Mouse (Mus musculus) ovary, postnatal 10 days (tissue): ENCODE measurements around the gene Efl1.
"Not testable (repeated sequence)": the region's sequence is repeated elsewhere in the genome, so short reads cannot be mapped to it uniquely, and the experiment has no call there.

ENCODE experiments used
- DNase-seq: peaks from one replicate; pipeline ENCODE4 v3.0.0; 2022; ENCODE audit warnings: low spot score

The Efl1 gene

DNA sequence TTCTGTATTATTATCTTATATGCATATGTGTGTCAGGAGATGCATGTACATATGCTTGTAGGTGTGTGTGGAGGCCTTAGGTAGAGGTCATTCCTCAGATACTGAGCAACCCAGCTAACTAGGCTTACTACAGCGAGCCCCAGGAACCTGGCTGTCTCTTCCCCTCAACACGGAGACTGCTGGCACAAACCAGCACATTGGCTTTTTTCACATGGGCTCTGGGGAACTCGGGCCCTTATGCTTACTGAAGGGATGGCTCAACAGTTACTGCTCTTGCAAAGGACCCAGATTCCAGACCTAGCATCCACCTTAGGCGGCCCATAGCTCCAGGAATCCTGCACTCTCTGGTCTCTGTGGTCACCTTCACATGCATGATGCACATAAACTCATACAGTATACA is 110.7 kb downstream of the Efl1 start:
- no peak for DNase-seq

GRCm38 (mm10) chr7:82764951-82765350 is 116.5 kb downstream of the Efl1 start:
- DNase-seq, result no peak

- DNase-seq, result no peak
These were observed 118.2 kb downstream of the Efl1 start for GRCm38 (mm10) chr7:82766623-82767022.

DNA sequence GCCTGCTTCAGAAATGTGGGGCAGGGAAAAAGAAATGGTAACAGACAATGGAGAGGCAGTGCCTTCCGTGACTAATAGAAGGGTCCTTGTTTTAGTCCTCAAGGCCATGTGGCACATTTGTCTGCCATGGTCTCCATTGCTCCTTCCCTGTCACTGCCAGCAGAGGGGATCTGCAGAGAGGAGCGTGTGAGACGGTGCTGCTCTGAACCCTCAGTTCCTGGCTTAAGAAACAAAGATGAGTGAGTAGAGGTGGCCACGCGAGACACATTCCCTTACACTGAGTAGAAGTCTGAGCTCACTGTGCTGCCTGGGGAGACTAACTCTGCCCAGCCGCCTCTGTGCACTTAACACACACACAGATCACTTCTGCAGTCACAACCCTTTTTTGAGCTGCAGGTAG is 121.8 kb downstream of the Efl1 start:
- DNase-seq, result no peak

- not testable (repeated sequence) for DNase-seq
These were observed 122.7 kb downstream of the Efl1 start for GRCm38 (mm10) chr7:82770957-82771660.

GRCm38 (mm10) chr7:82771661-82772021 is 123.2 kb downstream of the Efl1 start:
- not testable (repeated sequence) for DNase-seq

GRCm38 (mm10) chr7:82772481-82772880 is 124.1 kb downstream of the Efl1 start:
- DNase-seq, result no peak

GRCm38 (mm10) chr7:82773150-82773549 is 124.7 kb downstream of the Efl1 start:
- DNase-seq, result no peak

DNA sequence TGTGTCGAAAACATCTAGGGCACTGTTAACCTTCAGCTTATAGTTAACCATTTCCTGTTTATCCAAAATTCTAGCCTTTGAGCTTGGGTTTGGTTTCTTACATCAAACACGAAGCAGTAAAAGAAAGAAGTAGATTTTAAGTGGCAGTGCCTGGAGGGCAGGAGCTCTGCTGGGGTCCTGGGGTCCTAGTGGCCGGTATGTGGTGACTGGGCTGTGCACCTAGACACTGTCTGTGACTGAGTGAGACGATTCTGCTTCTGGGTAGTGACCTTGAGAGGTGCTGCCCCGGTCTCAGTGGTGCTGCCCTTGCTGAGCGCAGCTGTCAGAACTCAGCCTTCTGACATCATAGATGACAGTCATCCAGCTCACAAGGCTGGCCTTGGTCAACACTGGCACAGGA is 125.5 kb downstream of the Efl1 start:
- no peak for DNase-seq

- no peak for DNase-seq
These were observed 126.7 kb downstream of the Efl1 start for GRCm38 (mm10) chr7:82775090-82775489.

DNA sequence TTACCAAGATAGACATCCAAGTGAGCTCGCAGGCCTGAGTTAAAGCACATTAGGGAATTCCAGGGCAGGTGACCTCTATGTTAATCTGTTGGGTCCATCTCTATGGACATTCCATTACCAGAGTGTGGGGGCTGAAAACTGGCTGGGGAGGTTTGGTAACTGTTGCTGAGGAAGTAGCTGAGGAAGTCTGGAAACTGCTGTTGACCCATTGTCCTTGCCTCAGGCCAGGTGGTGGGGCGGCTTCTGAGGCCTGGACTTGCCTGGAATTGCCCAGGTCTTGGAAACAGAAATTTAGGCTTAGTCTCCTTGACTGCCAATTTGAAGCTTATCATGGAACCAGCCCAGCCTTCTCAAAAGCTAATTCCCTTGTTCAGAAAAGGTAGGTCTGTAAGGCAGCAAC is 134.7 kb downstream of the Efl1 start:
- no peak for DNase-seq

DNA sequence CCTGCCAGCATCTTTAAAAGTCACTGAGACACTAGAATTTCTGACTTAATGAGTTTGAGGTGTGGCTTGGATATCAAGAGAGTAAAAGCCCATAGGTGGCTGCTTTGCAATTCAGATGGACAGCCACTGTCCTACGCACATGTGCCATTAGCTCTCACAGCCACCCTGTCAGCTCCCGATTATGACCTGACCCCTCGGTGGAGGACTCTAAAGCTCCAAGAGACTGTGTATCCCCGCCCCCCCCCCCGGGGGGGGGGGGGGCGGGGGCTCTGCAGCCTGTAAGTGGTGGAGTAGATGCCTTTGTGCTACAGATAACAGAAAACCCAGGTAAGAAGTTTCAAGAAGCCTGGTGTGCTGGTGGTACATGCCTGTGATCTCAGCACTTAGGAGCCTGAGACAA is 135.3 kb downstream of the Efl1 start:
- no peak for DNase-seq

DNA sequence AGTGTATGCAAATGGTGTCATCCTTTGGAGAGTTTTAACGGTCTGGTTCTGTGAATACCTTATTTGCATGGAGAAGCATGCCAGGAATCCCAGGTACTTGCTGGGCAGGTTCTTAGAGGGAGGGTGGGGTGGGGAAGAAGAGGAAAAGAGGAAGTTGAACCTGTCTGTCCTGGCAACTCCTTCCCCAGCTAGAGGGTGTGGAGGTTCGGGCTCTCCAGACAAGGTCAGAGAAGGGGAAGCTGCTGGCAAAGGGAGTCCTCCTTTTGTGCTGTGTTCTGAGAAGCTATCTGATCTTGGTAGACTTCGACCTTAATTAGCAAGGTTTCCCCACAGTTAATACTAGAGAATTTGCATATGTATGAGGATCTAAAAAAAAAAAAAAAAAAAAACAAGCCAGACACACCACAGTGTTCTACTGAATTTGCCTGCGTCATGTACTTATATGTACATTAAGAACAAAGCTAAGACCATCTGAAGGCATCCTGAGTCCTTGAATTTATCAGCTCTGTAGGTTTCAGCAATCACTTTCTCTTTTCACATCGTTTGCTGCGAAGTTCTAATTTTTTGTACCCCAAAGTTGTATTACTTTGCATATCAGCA is 137.0 kb downstream of the Efl1 start:
- no peak for DNase-seq

- no peak for DNase-seq
These were observed 137.7 kb downstream of the Efl1 start for GRCm38 (mm10) chr7:82785970-82786647.

GRCm38 (mm10) chr7:82792644-82793043 is 144.2 kb downstream of the Efl1 start:
- no peak for DNase-seq

GRCm38 (mm10) chr7:82793111-82793510 is 144.7 kb downstream of the Efl1 start:
- DNase-seq, result no peak

- no peak for DNase-seq
These were observed 146.1 kb downstream of the Efl1 start for GRCm38 (mm10) chr7:82794542-82794941.

GRCm38 (mm10) chr7:82802206-82802605 is 153.8 kb downstream of the Efl1 start:
- no peak for DNase-seq

DNA sequence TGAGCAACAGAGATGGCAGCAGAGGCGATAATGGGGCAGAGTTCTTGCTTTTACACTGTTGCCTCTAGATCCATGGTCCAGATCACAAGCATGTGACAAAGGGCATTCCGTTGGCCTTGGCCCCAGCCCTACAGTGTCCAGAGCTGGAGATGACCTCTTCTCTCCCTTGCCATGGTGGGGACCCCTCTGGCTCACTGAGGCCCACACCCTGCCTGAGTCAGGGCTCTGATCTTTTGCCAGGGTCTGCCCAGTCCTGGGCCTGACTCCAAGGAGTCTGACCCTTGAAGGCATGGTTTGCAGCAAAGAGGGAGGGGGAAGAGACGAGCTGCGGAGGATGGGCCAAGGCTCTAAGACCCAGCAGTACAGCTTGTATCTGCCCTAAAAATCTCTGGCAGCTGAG is 159.8 kb downstream of the Efl1 start:
- no peak for DNase-seq

DNA sequence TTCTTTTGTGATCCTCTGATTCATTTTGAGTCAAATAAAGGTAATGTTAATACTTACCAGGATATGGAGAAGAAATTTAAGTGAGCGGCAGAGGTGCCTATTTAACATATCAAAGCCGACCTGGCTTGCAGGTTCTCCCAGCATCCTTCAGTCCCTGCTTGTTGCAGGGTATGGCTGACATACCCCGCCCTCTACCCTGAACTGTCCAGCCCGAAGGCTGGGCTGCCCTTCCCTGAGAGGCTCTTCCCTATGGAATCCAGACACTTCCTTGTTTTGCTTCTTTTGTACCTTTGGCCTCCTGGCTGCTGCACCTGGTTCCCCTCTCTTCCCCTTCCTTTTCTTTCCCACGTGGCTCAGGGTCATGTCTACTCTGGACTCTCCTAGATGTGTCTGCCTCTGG is 160.7 kb downstream of the Efl1 start:
- no peak for DNase-seq

DNA sequence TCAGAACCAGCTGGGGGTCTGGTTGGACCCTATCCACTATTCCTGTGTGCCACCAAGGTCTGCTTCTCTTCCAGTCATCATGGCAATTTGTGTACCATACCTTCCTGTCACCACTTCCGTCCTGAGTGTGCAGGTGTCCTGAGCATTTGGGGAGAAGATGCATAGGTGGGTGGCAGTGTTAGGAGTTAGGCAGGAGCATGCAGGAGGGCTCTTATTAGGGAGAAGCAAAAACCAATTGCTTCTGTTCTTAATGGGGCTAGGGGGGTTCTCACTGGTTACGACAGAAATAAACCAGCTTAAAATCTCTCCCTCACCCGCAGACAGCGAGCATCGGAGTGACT is 162.4 kb downstream of the Efl1 start:
- DNase-seq, result no peak

DNA sequence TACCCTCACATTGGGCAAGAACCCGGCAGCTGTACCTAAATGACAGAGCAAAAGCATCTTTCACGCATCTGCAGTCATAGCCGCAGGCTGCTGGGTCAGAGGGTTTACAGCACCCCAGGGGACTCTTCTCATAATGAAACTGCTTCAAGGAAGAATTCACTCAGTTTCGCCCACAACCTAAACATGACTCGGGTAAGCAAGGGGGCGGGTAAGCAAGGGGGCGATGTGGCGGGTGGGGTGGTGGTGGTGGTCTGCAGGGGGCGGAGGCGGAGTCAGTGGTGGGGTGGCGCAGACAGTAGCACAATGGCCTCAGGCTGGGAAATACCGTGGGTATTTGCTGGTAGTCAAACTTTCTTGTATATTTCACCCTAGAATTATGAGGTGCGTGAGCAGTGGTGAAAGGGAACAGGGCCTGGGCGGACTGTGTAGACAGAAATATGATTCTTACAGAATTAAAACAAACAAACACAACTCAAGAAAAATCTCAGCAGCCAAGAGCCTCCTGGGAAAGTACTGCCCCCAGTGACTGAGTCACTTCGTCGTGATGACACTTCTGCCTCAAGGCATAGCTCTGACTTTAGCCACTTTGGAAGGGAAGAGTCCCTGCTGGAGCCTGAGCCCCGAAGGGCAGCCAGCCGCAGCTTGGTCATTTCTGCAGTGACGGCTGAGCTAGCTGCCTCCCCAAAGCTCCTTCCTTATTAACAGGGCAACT is 162.9 kb downstream of the Efl1 start:
- no peak for DNase-seq
